Mouse (Mus musculus): ENCODE data around the gene Ebf1. TPM values are rescaled to one million over a fixed set of nuclear protein-coding genes. Genes with fewer than 3 reads are reported as not detected.

The Ebf1 gene
- polyA plus RNA-seq, 1 experiment from 2014 or later: 16.2 TPM

GRCm38 (mm10) chr11:44710861-44711260 lies 93.7 kb downstream of the Ebf1 start:
- Histone ChIP-seq H3K9me3 (replicated peaks; ENCODE audit: control insufficient read depth, low read length) (no peaks in the 10 kb centered on the region), H3K27ac (ENCODE audit: low read length) (no peak overlapping the region), H3K9ac (ENCODE audit: low read length) (no peak overlapping the region), H3K36me3 (ENCODE audit: control insufficient read depth, insufficient read depth) (no peaks in the 10 kb centered on the region), H3K4me2 (ENCODE audit: low read depth, low read length) (no peak overlapping the region), H3K4me1 (ENCODE audit: control insufficient read depth, insufficient read depth, low read length) (peaks cover 8% of the 10 kb centered on the region), H3K4me3 (ENCODE audit: low read length) (no peak overlapping the region), H3K27me3 (ENCODE audit: control insufficient read depth, insufficient read depth, low read length) (no peaks in the 10 kb centered on the region)
- no peak for ATAC-seq (replicated peaks; ENCODE audit: extremely low read depth, insufficient read depth, low FRiP score)

DNA sequence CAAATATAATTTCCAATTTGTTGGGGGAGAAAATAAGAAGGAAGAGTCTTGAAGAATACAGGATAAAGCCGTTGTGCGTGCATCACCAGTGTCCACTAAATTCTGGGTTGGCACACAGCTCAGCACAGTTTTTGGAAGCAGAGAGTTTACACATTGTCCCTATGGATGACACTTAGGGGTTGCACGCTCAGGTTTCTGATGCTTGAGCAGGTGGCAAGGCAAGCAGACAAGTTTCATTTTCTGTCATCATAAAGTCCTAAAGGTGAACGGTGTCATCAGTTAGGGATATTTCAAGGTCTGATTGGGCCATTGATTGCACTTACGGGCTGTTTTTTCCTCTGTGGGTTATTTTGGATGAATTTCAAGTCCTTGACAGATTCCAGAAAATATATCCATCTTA lies 97.1 kb downstream of the Ebf1 start:
- WGBS: 80% methylated on average over 5 of the region's 5 CpGs
- no peaks in the 10 kb centered on the region for H3K27me3 ChIP-seq (ENCODE audit: control insufficient read depth, insufficient read depth, low read length)
- H3K4me2 ChIP-seq (ENCODE audit: low read depth, low read length): no peak overlapping the region
- H3K4me1 ChIP-seq (ENCODE audit: control insufficient read depth, insufficient read depth, low read length): peaks cover 11% of the 10 kb centered on the region
- H3K9ac ChIP-seq (ENCODE audit: low read length): no peak overlapping the region
- ATAC-seq (replicated peaks; ENCODE audit: extremely low read depth, insufficient read depth, low FRiP score): no peak
- H3K27ac ChIP-seq (ENCODE audit: low read length): no peak overlapping the region
- no peaks in the 10 kb centered on the region for H3K36me3 ChIP-seq (ENCODE audit: control insufficient read depth, insufficient read depth)
- H3K9me3 ChIP-seq (replicated peaks; ENCODE audit: control insufficient read depth, low read length): no peaks in the 10 kb centered on the region
- H3K4me3 ChIP-seq (ENCODE audit: low read length): no peak overlapping the region

DNA sequence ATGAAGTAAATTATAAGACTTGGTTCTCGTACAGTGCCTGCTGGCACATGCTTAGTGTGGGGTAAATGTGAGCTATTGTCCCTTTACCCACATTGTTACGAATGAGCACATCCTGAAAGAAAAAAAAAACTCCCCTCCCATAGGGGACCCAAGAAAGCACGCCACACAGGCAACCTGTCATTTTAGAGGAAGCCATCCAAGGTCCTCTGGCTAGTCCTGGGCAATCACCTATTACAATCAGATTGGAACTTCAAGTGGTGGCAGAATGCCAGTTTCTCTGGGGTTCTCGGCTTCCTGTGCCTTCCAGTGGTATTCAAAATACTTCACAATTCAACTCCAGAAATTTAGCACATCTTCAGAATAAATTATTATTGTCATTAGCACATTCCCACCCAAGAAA lies 98.7 kb downstream of the Ebf1 start:
- no peak overlapping the region for H3K4me3 ChIP-seq (ENCODE audit: low read length)
- H3K4me2 ChIP-seq (ENCODE audit: low read depth, low read length): no peak overlapping the region
- no peaks in the 10 kb centered on the region for H3K9me3 ChIP-seq (replicated peaks; ENCODE audit: control insufficient read depth, low read length)
- H3K27me3 ChIP-seq (ENCODE audit: control insufficient read depth, insufficient read depth, low read length): no peaks in the 10 kb centered on the region
- peaks cover 11% of the 10 kb centered on the region for H3K4me1 ChIP-seq (ENCODE audit: control insufficient read depth, insufficient read depth, low read length)
- no peak for ATAC-seq (replicated peaks; ENCODE audit: extremely low read depth, insufficient read depth, low FRiP score)
- WGBS: 45% methylated on average over 4 of the region's 4 CpGs
- H3K36me3 ChIP-seq (ENCODE audit: control insufficient read depth, insufficient read depth): no peaks in the 10 kb centered on the region
- no peak overlapping the region for H3K27ac ChIP-seq (ENCODE audit: low read length)
- H3K9ac ChIP-seq (ENCODE audit: low read length): no peak overlapping the region

DNA sequence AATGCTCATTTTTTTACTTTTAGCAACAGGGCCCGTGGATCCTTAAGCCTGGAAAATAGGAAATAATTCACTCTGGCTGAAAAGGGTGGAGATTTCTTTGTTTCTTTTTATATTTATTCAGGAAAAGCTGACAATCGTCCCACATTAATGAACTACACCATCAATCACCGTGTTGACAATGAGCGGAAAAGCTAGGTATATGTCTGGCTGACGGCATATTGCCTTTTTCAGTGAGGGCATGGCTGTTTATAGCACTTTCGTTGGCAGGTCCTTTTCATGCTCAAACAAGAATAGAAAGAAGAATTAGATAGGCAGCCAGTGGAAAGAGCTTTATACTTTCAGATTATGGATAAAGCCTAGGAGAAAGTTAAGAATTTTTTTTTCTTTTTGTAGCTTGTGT lies 99.8 kb downstream of the Ebf1 start:
- Histone ChIP-seq H3K36me3 (ENCODE audit: control insufficient read depth, insufficient read depth) (no peaks in the 10 kb centered on the region), H3K27me3 (ENCODE audit: control insufficient read depth, insufficient read depth, low read length) (no peaks in the 10 kb centered on the region), H3K4me3 (ENCODE audit: low read length) (no peak overlapping the region), H3K27ac (ENCODE audit: low read length) (no peak overlapping the region), H3K9ac (ENCODE audit: low read length) (no peak overlapping the region), H3K4me1 (ENCODE audit: control insufficient read depth, insufficient read depth, low read length) (peaks cover 11% of the 10 kb centered on the region), H3K4me2 (ENCODE audit: low read depth, low read length) (no peak overlapping the region), H3K9me3 (replicated peaks; ENCODE audit: control insufficient read depth, low read length) (no peaks in the 10 kb centered on the region)
- no peak for ATAC-seq (replicated peaks; ENCODE audit: extremely low read depth, insufficient read depth, low FRiP score)
- 48% methylated on average over 6 of the region's 6 CpGs for WGBS

DNA sequence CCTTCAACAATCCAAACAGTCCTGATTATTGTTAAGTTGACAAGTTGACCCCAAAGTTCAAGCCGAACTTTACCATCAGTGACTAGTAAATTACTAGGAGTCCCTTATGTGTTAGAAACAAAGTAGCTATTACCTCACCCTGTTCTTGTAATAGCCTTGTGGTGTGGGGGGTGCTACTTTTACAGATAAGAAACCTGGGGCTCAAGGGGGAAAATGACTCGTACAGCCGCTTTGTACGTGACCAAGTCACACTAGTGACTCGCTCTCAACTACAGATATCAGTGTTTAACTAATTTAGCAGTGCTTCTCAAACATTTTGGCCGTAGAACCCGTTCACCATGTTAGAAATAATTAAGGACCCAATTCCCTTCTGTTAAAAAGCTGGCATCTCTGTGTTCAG lies 100.5 kb downstream of the Ebf1 start:
- no peaks in the 10 kb centered on the region for H3K36me3 ChIP-seq (ENCODE audit: control insufficient read depth, insufficient read depth)
- WGBS: 49% methylated on average over 7 of the region's 7 CpGs
- H3K4me3 ChIP-seq (ENCODE audit: low read length): no peak overlapping the region
- H3K27ac ChIP-seq (ENCODE audit: low read length): peak overlapping the region; percentile 31; the same call in 1 of the 2 replicates
- no peak for ATAC-seq (replicated peaks; ENCODE audit: extremely low read depth, insufficient read depth, low FRiP score)
- no peaks in the 10 kb centered on the region for H3K27me3 ChIP-seq (ENCODE audit: control insufficient read depth, insufficient read depth, low read length)
- no peak overlapping the region for H3K9ac ChIP-seq (ENCODE audit: low read length)
- H3K9me3 ChIP-seq (replicated peaks; ENCODE audit: control insufficient read depth, low read length): no peaks in the 10 kb centered on the region
- H3K4me1 ChIP-seq (ENCODE audit: control insufficient read depth, insufficient read depth, low read length): peaks cover 11% of the 10 kb centered on the region
- H3K4me2 ChIP-seq (ENCODE audit: low read depth, low read length): no peak overlapping the region

DNA sequence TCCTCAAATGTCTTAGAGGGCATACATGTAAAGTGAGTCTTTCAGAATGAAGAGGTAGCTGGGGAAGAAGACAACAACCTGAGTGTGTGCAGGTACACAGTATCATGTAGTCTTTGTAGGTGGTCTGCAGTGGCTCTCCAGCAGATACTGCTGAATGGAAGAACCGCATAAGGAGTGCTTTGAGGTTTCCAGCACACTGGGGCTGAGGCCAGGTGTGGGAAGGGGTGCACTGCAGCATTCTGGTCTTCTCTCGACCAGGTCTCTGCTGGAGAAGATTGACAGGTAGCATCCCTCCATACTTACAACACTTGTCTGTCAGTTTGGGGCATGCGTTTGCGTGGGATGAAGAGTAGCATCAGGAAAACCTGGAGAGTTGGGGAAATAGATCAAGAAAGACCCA lies 104.9 kb downstream of the Ebf1 start:
- Histone ChIP-seq H3K36me3 (ENCODE audit: control insufficient read depth, insufficient read depth) (no peaks in the 10 kb centered on the region), H3K27ac (ENCODE audit: low read length) (no peak overlapping the region), H3K4me1 (ENCODE audit: control insufficient read depth, insufficient read depth, low read length) (peaks cover 6% of the 10 kb centered on the region), H3K4me3 (ENCODE audit: low read length) (no peak overlapping the region), H3K9me3 (replicated peaks; ENCODE audit: control insufficient read depth, low read length) (no peaks in the 10 kb centered on the region), H3K4me2 (ENCODE audit: low read depth, low read length) (no peak overlapping the region), H3K9ac (ENCODE audit: low read length) (no peak overlapping the region), H3K27me3 (ENCODE audit: control insufficient read depth, insufficient read depth, low read length) (no peaks in the 10 kb centered on the region)
- ATAC-seq (replicated peaks; ENCODE audit: extremely low read depth, insufficient read depth, low FRiP score): no peak
- WGBS: 89% methylated on average over 4 of the region's 4 CpGs

DNA sequence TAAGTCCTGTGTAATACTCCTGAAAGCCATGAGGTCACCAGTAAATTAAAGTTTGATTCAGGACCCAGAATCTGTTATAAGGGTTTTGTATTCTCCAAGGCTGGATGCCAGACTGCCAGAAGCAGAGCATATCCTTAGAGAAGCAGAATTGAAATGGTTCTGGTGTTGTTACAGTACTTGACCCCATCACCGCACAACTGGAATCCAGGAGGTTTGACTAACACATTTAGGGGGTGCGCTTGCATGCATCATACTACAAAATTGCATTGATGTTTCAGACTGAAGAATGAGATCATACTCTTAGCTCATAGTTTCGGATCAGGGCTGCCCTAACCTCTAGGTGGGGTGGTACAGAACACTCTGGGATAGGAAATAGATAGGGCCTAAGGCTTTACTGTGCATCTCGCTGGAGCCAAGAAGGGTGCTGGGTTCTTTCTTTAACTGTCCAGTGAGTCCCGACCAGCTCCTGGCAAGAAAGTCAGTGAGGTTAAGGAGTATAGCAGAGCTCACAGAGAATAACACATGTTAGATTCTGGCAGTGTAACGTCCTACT lies 106.9 kb downstream of the Ebf1 start:
- H3K27ac ChIP-seq (ENCODE audit: low read length): no peak overlapping the region
- H3K9me3 ChIP-seq (replicated peaks; ENCODE audit: control insufficient read depth, low read length): no peaks in the 10 kb centered on the region
- WGBS: 74% methylated on average over 6 of the region's 6 CpGs
- H3K36me3 ChIP-seq (ENCODE audit: control insufficient read depth, insufficient read depth): no peaks in the 10 kb centered on the region
- no peak overlapping the region for H3K4me3 ChIP-seq (ENCODE audit: low read length)
- H3K4me1 ChIP-seq (ENCODE audit: control insufficient read depth, insufficient read depth, low read length): no peaks in the 10 kb centered on the region
- no peak overlapping the region for H3K4me2 ChIP-seq (ENCODE audit: low read depth, low read length)
- no peak overlapping the region for H3K9ac ChIP-seq (ENCODE audit: low read length)
- no peak for ATAC-seq (replicated peaks; ENCODE audit: extremely low read depth, insufficient read depth, low FRiP score)
- no peaks in the 10 kb centered on the region for H3K27me3 ChIP-seq (ENCODE audit: control insufficient read depth, insufficient read depth, low read length)

- Histone ChIP-seq H3K9me3 (replicated peaks; ENCODE audit: control insufficient read depth, low read length) (no peaks in the 10 kb centered on the region), H3K27me3 (ENCODE audit: control insufficient read depth, insufficient read depth, low read length) (no peaks in the 10 kb centered on the region), H3K36me3 (ENCODE audit: control insufficient read depth, insufficient read depth) (no peaks in the 10 kb centered on the region), H3K9ac (ENCODE audit: low read length) (no peak overlapping the region), H3K4me3 (ENCODE audit: low read length) (no peak overlapping the region), H3K27ac (ENCODE audit: low read length) (no peak overlapping the region), H3K4me1 (ENCODE audit: control insufficient read depth, insufficient read depth, low read length) (no peaks in the 10 kb centered on the region; the same call in 1 of the 2 replicates), H3K4me2 (ENCODE audit: low read depth, low read length) (no peak overlapping the region)
- WGBS: 83% methylated on average over 5 of the region's 5 CpGs
- ATAC-seq (replicated peaks; ENCODE audit: extremely low read depth, insufficient read depth, low FRiP score): no peak
These were observed 108.6 kb downstream of the Ebf1 start for GRCm38 (mm10) chr11:44725732-44726131.

- Histone ChIP-seq H3K27ac (ENCODE audit: low read length) (no peak overlapping the region), H3K36me3 (ENCODE audit: control insufficient read depth, insufficient read depth) (no peaks in the 10 kb centered on the region), H3K4me3 (ENCODE audit: low read length) (no peak overlapping the region), H3K9ac (ENCODE audit: low read length) (no peak overlapping the region), H3K9me3 (replicated peaks; ENCODE audit: control insufficient read depth, low read length) (no peaks in the 10 kb centered on the region), H3K4me2 (ENCODE audit: low read depth, low read length) (no peak overlapping the region), H3K4me1 (ENCODE audit: control insufficient read depth, insufficient read depth, low read length) (peaks cover 6% of the 10 kb centered on the region; the same call in 1 of the 2 replicates), H3K27me3 (ENCODE audit: control insufficient read depth, insufficient read depth, low read length) (no peaks in the 10 kb centered on the region)
- 71% methylated on average over 3 of the region's 3 CpGs for WGBS
- ATAC-seq (replicated peaks; ENCODE audit: extremely low read depth, insufficient read depth, low FRiP score): no peak
These were observed 110.3 kb downstream of the Ebf1 start for GRCm38 (mm10) chr11:44727376-44727775.
